Mouse (Mus musculus): ENCODE results near the gene Plaur.

Gene Plaur

GRCm38 (mm10) chr7:24446697-24447340 is 15.5 kb upstream of the Plaur start:
- DNase-seq, result no peak

- DNase-seq, result no peak
These were observed 13.3 kb upstream of the Plaur start for GRCm38 (mm10) chr7:24448782-24449517.

GRCm38 (mm10) chr7:24450585-24451017 is 11.7 kb upstream of the Plaur start:
- DNase-seq, result peak; percentile 36

GRCm38 (mm10) chr7:24451855-24452311 is 10.4 kb upstream of the Plaur start, which contains the start of gene Irgc1:
Gene Irgc1, minus strand, starts transcription at chr7:24452297.
- peak; percentile 33 for DNase-seq

- DNase-seq, result no peak
These were observed 8.1 kb upstream of the Plaur start for GRCm38 (mm10) chr7:24454199-24454598.

GRCm38 (mm10) chr7:24455726-24456125 is 6.6 kb upstream of the Plaur start:
- no peak for DNase-seq

GRCm38 (mm10) chr7:24457726-24458370 is 4.4 kb upstream of the Plaur start:
- DNase-seq, result peak; percentile 75

- DNase-seq, result no peak
These were observed 2.8 kb upstream of the Plaur start for GRCm38 (mm10) chr7:24459440-24459839.

GRCm38 (mm10) chr7:24459843-24460242 is 2.4 kb upstream of the Plaur start:
- DNase-seq, result no peak

- no peak for DNase-seq
These were observed 770 bp upstream of the Plaur start for GRCm38 (mm10) chr7:24461376-24462051.

- DNase-seq, result no peak
These were observed 4.6 kb downstream of the Plaur start for GRCm38 (mm10) chr7:24466835-24467234.

- peak; percentile 43 for DNase-seq
These were observed 5.6 kb downstream of the Plaur start for GRCm38 (mm10) chr7:24467886-24468285.

GRCm38 (mm10) chr7:24469126-24469525 is 6.8 kb downstream of the Plaur start:
- DNase-seq, result peak; percentile 37

- no peak for DNase-seq
These were observed 8.1 kb downstream of the Plaur start for GRCm38 (mm10) chr7:24470356-24470755.

GRCm38 (mm10) chr7:24472442-24472841 is 10.2 kb downstream of the Plaur start:
- DNase-seq, result no peak

- DNase-seq, result peak; percentile 52
These were observed 10.7 kb downstream of the Plaur start for GRCm38 (mm10) chr7:24472937-24473336.

GRCm38 (mm10) chr7:24473913-24474529 is 11.7 kb downstream of the Plaur start:
- DNase-seq, result peak; percentile 71

GRCm38 (mm10) chr7:24474811-24475506 is 12.7 kb downstream of the Plaur start:
- no peak for DNase-seq

GRCm38 (mm10) chr7:24476338-24476737 is 14.1 kb downstream of the Plaur start:
- DNase-seq, result no peak

- DNase-seq, result no peak
These were observed 14.6 kb downstream of the Plaur start for GRCm38 (mm10) chr7:24476856-24477255.

GRCm38 (mm10) chr7:24478911-24479310 is 16.6 kb downstream of the Plaur start:
- no peak for DNase-seq

GRCm38 (mm10) chr7:24479685-24480084 is 17.4 kb downstream of the Plaur start:
- DNase-seq, result no peak

Measured in thymus, postnatal 25 days (tissue).